Mouse (Mus musculus) liver, embryonic 14.5 days (tissue): ENCODE data around the gene Traf1.

ENCODE experiments used
- CTCF ChIP-seq: IDR thresholded peaks from 2 replicates; pipeline ENCODE4 v1.5.1; 2016; ENCODE audit warnings: antibody characterized with exemption, low read depth, control low read depth
- EP300 ChIP-seq: IDR thresholded peaks from 2 replicates; pipeline ENCODE4 v1.6.1; 2016; ENCODE audit warnings: antibody characterized with exemption, low read depth

GRCm38 (mm10) chr2:34904849-34905542 lies 56.6 kb downstream of the Traf1 start:
- TF ChIP-seq CTCF (no peak), EP300 (no peak)
